Mouse (Mus musculus): ENCODE data around the gene Cnnm3. TPM values are rescaled to one million over a fixed set of nuclear protein-coding genes. Genes with fewer than 3 reads are reported as not detected.
A peak's percentile ranks its signal among the peaks of the same experiment; 100 is the strongest.

The Cnnm3 gene
- polyA plus RNA-seq (2014; fragmentation: Nextera tagmentation; extraction: Ambion mirVana): 4.8 and 6.0 TPM in 2 replicates

GRCm38 (mm10) chr1:36511289-36512021 is at the start of gene Cnnm3:
Cnnm3 (plus strand) TSS chr1:36511867.
- ATAC-seq (ENCODE audit: insufficient number of reproducible peaks, low FRiP score, low TSS enrichment, low read depth) (peak; percentile 96), DNase-seq (ENCODE audit: low spot score) (peak; percentile 100)
- Histone ChIP-seq H3K9ac (ENCODE audit: low read length) (peak within 1 kb of the TSS; percentile 85), H3K9me3 (ENCODE audit: control insufficient read depth, low read length) (no peaks in the 10 kb centered on the region), H3K4me2 (ENCODE audit: low read depth, severe bottlenecking) (peak within 1 kb of the TSS; percentile 96), H3K36me3 (ENCODE audit: control insufficient read depth, insufficient read depth, low read length) (0 out of 2 replicates have a peak, but pooled peaks cover 1% of the 10 kb centered on the region), H3K4me3 (ENCODE audit: low read depth, low read length) (peak within 1 kb of the TSS; percentile 84), H3K27ac (replicated peaks; ENCODE audit: low read depth, low read length) (peak within 1 kb of the TSS; percentile 95), H3K4me1 (ENCODE audit: control insufficient read depth, insufficient read depth, low read length) (peaks cover 8% of the 10 kb centered on the region), H3K27me3 (ENCODE audit: control insufficient read depth, insufficient read depth, low read length) (no peaks in the 10 kb centered on the region)
- WGBS: under 1% methylated on average over 51 of the region's 51 CpGs

GRCm38 (mm10) chr1:36465641-36466160 is 46.0 kb upstream of the Cnnm3 start:
- no peaks in the 10 kb centered on the region for H3K36me3 ChIP-seq (ENCODE audit: control insufficient read depth, insufficient read depth, low read length)
- no peak overlapping the region for H3K9ac ChIP-seq (ENCODE audit: low read length)
- ATAC-seq (ENCODE audit: insufficient number of reproducible peaks, low FRiP score, low TSS enrichment, low read depth) (no peak), DNase-seq (ENCODE audit: low spot score) (no peak)
- WGBS: 68% methylated on average over 4 of the region's 4 CpGs
- H3K27me3 ChIP-seq (ENCODE audit: control insufficient read depth, insufficient read depth, low read length): no peaks in the 10 kb centered on the region
- no peaks in the 10 kb centered on the region for H3K9me3 ChIP-seq (ENCODE audit: control insufficient read depth, low read length)
- H3K27ac ChIP-seq (replicated peaks; ENCODE audit: low read depth, low read length): no peak overlapping the region
- no peak overlapping the region for H3K4me3 ChIP-seq (ENCODE audit: low read depth, low read length)
- H3K4me1 ChIP-seq (ENCODE audit: control insufficient read depth, insufficient read depth, low read length): no peaks in the 10 kb centered on the region
- H3K4me2 ChIP-seq (ENCODE audit: low read depth, severe bottlenecking): no peak overlapping the region

GRCm38 (mm10) chr1:36467446-36467845 is 44.2 kb upstream of the Cnnm3 start:
- no peaks in the 10 kb centered on the region for H3K9me3 ChIP-seq (ENCODE audit: control insufficient read depth, low read length)
- 56% methylated on average over 5 of the region's 5 CpGs for WGBS

GRCm38 (mm10) chr1:36469811-36470444 is 41.7 kb upstream of the Cnnm3 start:
- H3K27me3 ChIP-seq (ENCODE audit: control insufficient read depth, insufficient read depth, low read length): no peaks in the 10 kb centered on the region
- no peak overlapping the region for H3K27ac ChIP-seq (replicated peaks; ENCODE audit: low read depth, low read length)
- ATAC-seq (ENCODE audit: insufficient number of reproducible peaks, low FRiP score, low TSS enrichment, low read depth) (no peak), DNase-seq (ENCODE audit: low spot score) (no peak)
- H3K9ac ChIP-seq (ENCODE audit: low read length): no peak overlapping the region
- H3K4me1 ChIP-seq (ENCODE audit: control insufficient read depth, insufficient read depth, low read length): peaks cover 23% of the 10 kb centered on the region
- 56% methylated on average over 2 of the region's 2 CpGs for WGBS
- no peaks in the 10 kb centered on the region for H3K36me3 ChIP-seq (ENCODE audit: control insufficient read depth, insufficient read depth, low read length)
- no peak overlapping the region for H3K4me2 ChIP-seq (ENCODE audit: low read depth, severe bottlenecking)
- H3K4me3 ChIP-seq (ENCODE audit: low read depth, low read length): no peak overlapping the region
- H3K9me3 ChIP-seq (ENCODE audit: control insufficient read depth, low read length): no peaks in the 10 kb centered on the region

More at GRCm38 (mm10) chr1:36467446-36467845, 44.2 kb upstream of the Cnnm3 start:
- Histone ChIP-seq H3K9ac (ENCODE audit: low read length) (no peak overlapping the region), H3K4me2 (ENCODE audit: low read depth, severe bottlenecking) (no peak overlapping the region), H3K27me3 (ENCODE audit: control insufficient read depth, insufficient read depth, low read length) (no peaks in the 10 kb centered on the region), H3K4me1 (ENCODE audit: control insufficient read depth, insufficient read depth, low read length) (peaks cover 4% of the 10 kb centered on the region; the same call in 1 of the 2 replicates), H3K36me3 (ENCODE audit: control insufficient read depth, insufficient read depth, low read length) (no peaks in the 10 kb centered on the region), H3K4me3 (ENCODE audit: low read depth, low read length) (no peak overlapping the region), H3K27ac (replicated peaks; ENCODE audit: low read depth, low read length) (no peak overlapping the region)
- no peak for DNase-seq (ENCODE audit: low spot score)
- no peak for ATAC-seq (ENCODE audit: insufficient number of reproducible peaks, low FRiP score, low TSS enrichment, low read depth)

GRCm38 (mm10) chr1:36471181-36472105 is 40.2 kb upstream of the Cnnm3 start, which contains the start of gene Cnnm4:
Cnnm4 (plus strand) TSS chr1:36471620.
- H3K4me1 ChIP-seq (ENCODE audit: control insufficient read depth, insufficient read depth, low read length): peaks cover 30% of the 10 kb centered on the region
- peak; percentile 92 for DNase-seq (ENCODE audit: low spot score)
- H3K27me3 ChIP-seq (ENCODE audit: control insufficient read depth, insufficient read depth, low read length): no peaks in the 10 kb centered on the region
- peak within 1 kb of the TSS; percentile 65 for H3K9ac ChIP-seq (ENCODE audit: low read length)
- under 1% methylated on average over 56 of the region's 98 CpGs for WGBS
- H3K27ac ChIP-seq (replicated peaks; ENCODE audit: low read depth, low read length): no peak within 1 kb of the TSS
- no peaks in the 10 kb centered on the region for H3K36me3 ChIP-seq (ENCODE audit: control insufficient read depth, insufficient read depth, low read length)
- H3K9me3 ChIP-seq (ENCODE audit: control insufficient read depth, low read length): no peaks in the 10 kb centered on the region
- peak; percentile 89 for ATAC-seq (ENCODE audit: insufficient number of reproducible peaks, low FRiP score, low TSS enrichment, low read depth)
- H3K4me2 ChIP-seq (ENCODE audit: low read depth, severe bottlenecking): peak within 1 kb of the TSS; percentile 66
- H3K4me3 ChIP-seq (ENCODE audit: low read depth, low read length): peak within 1 kb of the TSS; percentile 59

GRCm38 (mm10) chr1:36472106-36472440 is 39.6 kb upstream of the Cnnm3 start:
- Histone ChIP-seq H3K4me1 (ENCODE audit: control insufficient read depth, insufficient read depth, low read length) (peaks cover 30% of the 10 kb centered on the region), H3K36me3 (ENCODE audit: control insufficient read depth, insufficient read depth, low read length) (no peaks in the 10 kb centered on the region), H3K27me3 (ENCODE audit: control insufficient read depth, insufficient read depth, low read length) (no peaks in the 10 kb centered on the region), H3K4me3 (ENCODE audit: low read depth, low read length) (peak overlapping the region; percentile 59), H3K9me3 (ENCODE audit: control insufficient read depth, low read length) (no peaks in the 10 kb centered on the region), H3K4me2 (ENCODE audit: low read depth, severe bottlenecking) (peak overlapping the region; percentile 66), H3K27ac (replicated peaks; ENCODE audit: low read depth, low read length) (no peak overlapping the region), H3K9ac (ENCODE audit: low read length) (peak overlapping the region; percentile 65)
- DNase-seq (ENCODE audit: low spot score): no peak
- 20% methylated on average over 18 of the region's 18 CpGs for WGBS
- ATAC-seq (ENCODE audit: insufficient number of reproducible peaks, low FRiP score, low TSS enrichment, low read depth): no peak; the same call in 1 of the 2 replicates

- Histone ChIP-seq H3K9ac (ENCODE audit: low read length) (peak overlapping the region; percentile 30; the same call in 1 of the 2 replicates), H3K27me3 (ENCODE audit: control insufficient read depth, insufficient read depth, low read length) (no peaks in the 10 kb centered on the region), H3K27ac (replicated peaks; ENCODE audit: low read depth, low read length) (no peak overlapping the region), H3K4me3 (ENCODE audit: low read depth, low read length) (peak overlapping the region; percentile 10; the same call in 1 of the 2 replicates), H3K36me3 (ENCODE audit: control insufficient read depth, insufficient read depth, low read length) (no peaks in the 10 kb centered on the region), H3K9me3 (ENCODE audit: control insufficient read depth, low read length) (no peaks in the 10 kb centered on the region), H3K4me1 (ENCODE audit: control insufficient read depth, insufficient read depth, low read length) (peaks cover 30% of the 10 kb centered on the region), H3K4me2 (ENCODE audit: low read depth, severe bottlenecking) (peak overlapping the region; percentile 66)
- ATAC-seq (ENCODE audit: insufficient number of reproducible peaks, low FRiP score, low TSS enrichment, low read depth): no peak
- WGBS: 85% methylated on average over 10 of the region's 10 CpGs
- no peak for DNase-seq (ENCODE audit: low spot score)
Observed at GRCm38 (mm10) chr1:36473211-36473780, 38.4 kb upstream of the Cnnm3 start.
